Mouse (Mus musculus): ENCODE data around the gene AW146154. TPM values are rescaled to one million over a fixed set of nuclear protein-coding genes. Genes with fewer than 3 reads are reported as not detected.
"Not testable (repeated sequence)": the region's sequence is repeated elsewhere in the genome, so short reads cannot be mapped to it uniquely, and the experiment has no call there.

The AW146154 gene
- 10.9 and 12.6 TPM in 2 replicates for polyA plus RNA-seq (2015; fragmentation: Nextera tagmentation; extraction: Ambion mirVana)

DNA sequence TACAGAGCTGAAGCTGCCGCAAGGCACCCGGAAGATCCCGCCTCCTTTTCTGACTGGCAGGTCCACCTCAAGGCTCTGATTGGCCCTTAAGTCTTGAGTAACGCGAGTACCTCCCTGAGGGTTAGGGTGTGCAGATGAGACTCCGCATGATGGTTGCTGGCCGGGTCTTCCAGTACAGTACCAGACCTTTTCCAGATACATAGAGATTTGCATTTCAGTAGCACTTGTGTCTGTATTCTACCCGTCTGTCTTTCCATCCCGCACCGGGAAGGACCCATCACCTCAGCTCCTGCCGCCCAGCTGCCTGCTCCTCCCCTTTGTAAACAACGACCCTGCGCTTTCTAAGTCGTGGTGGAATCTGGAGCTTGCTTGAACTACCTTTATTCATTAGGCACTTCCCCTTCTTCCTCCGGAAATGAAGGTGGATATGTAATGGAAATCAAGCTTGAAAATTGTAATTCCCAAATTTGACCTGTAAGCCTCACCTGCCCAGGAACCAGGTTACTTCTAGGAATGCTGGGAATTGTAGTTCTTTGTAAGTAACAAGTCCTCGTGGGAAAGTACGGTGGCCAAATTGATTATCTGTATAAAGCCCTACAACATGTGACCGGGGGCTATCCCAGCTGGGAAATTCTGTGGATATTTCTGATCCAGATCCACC, at the start of gene AW146154, which contains the start of gene Gm20449:
Gene AW146154, minus strand, starts transcription at position 502 of the 661 bp plus-strand sequence.
Gene Gm20449, minus strand, starts transcription at position 29 of the 661 bp plus-strand sequence.
- H3K36me3 ChIP-seq, result peaks cover 8% of the 10 kb centered on the region
- no peaks in the 10 kb centered on the region for H3K4me1 ChIP-seq
- 0% methylated on average over 18 of the region's 18 CpGs for WGBS
- peak within 1 kb of the TSS; percentile 86 for H3K4me2 ChIP-seq
- H3K27me3 ChIP-seq, result no peaks in the 10 kb centered on the region
- H3K27ac ChIP-seq, result peak within 1 kb of the TSS; percentile 86
- ATAC-seq (replicated peaks; ENCODE audit: low FRiP score), result peak; percentile 99
- H3K9ac ChIP-seq, result peak within 1 kb of the TSS; percentile 58
- peak within 1 kb of the TSS; percentile 68 for H3K4me3 ChIP-seq (replicated peaks)
- peaks cover 7% of the 10 kb centered on the region for H3K9me3 ChIP-seq (replicated peaks)

DNA sequence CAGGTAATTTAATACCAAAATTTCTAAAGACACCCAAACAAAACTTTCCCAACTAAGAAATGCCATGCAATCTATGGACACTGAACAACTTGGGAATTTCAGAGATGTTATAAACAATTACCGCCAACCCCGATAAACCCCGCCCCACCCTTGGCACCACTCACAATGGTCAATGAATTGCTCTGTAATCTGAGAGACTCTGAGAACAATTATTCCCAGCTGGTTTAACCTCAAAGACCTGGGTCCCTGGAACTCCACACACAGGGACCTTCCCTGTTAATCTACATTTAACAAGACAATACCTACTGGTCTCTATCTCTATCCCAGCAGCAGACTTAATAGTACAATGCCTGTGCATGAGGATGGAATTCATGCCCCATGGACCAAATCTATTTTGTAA, 13.0 kb upstream of the AW146154 start:
- Histone ChIP-seq H3K36me3 (no peaks in the 10 kb centered on the region), H3K27me3 (no peaks in the 10 kb centered on the region), H3K9ac (no peak overlapping the region), H3K27ac (no peak overlapping the region), H3K4me3 (replicated peaks) (no peak overlapping the region), H3K4me1 (no peaks in the 10 kb centered on the region), H3K4me2 (no peak overlapping the region), H3K9me3 (replicated peaks) (no peaks in the 10 kb centered on the region)
- no peak for ATAC-seq (replicated peaks; ENCODE audit: low FRiP score)
- 87% methylated on average over 3 of the region's 3 CpGs for WGBS

DNA sequence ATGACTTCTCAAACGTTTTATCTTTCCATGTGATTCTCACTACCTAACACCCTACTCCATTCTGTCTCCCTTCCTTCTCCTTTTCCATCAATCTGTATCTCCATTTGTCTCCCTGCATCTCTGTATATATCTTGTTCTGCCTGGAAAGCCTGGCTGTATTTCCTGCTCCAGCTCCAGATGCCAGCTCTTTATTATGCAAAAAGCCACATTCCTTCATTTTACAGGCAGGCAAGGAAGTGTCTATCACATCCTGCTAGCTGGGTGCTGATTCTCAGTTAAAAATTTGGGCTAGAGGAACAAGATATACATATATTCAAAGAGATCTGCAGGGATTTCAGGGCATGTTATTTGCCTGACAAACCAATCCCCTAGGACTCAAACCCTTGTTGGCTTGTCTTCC, 12.5 kb upstream of the AW146154 start:
- Histone ChIP-seq H3K4me1 (no peaks in the 10 kb centered on the region), H3K27ac (no peak overlapping the region), H3K36me3 (no peaks in the 10 kb centered on the region), H3K9me3 (replicated peaks) (no peaks in the 10 kb centered on the region), H3K4me3 (replicated peaks) (no peak overlapping the region), H3K9ac (no peak overlapping the region), H3K27me3 (no peaks in the 10 kb centered on the region), H3K4me2 (no peak overlapping the region)
- WGBS, result 15% methylated on average over 1 of the region's 1 CpGs
- ATAC-seq (replicated peaks; ENCODE audit: low FRiP score), result no peak

DNA sequence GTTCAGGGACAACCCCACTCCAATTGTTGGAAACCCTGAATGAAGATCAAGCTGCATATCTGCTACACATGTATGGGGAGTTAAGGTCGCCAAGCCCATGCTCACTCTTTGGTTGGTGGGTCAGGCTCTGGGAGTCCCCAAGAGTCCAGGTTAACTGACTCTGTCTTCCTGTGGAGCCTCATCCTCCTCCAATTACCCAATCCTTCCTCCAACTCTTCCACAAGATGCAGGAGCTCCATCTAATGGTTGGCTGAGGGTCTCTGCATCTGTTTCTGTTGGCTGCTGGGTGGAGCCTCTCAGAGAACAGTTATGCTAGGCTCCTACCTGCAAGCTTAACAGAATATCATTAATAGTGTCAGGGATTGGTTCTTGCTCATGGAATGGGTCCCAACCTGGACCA, 2.7 kb upstream of the AW146154 start:
- Histone ChIP-seq H3K4me3 (replicated peaks) (no peak overlapping the region), H3K4me2 (no peak overlapping the region), H3K4me1 (no peaks in the 10 kb centered on the region), H3K9ac (no peak overlapping the region), H3K9me3 (replicated peaks) (no peaks in the 10 kb centered on the region), H3K36me3 (no peaks in the 10 kb centered on the region), H3K27ac (no peak overlapping the region), H3K27me3 (no peaks in the 10 kb centered on the region)
- ATAC-seq (replicated peaks; ENCODE audit: low FRiP score), result no peak
- 47% methylated on average over 1 of the region's 1 CpGs for WGBS

DNA sequence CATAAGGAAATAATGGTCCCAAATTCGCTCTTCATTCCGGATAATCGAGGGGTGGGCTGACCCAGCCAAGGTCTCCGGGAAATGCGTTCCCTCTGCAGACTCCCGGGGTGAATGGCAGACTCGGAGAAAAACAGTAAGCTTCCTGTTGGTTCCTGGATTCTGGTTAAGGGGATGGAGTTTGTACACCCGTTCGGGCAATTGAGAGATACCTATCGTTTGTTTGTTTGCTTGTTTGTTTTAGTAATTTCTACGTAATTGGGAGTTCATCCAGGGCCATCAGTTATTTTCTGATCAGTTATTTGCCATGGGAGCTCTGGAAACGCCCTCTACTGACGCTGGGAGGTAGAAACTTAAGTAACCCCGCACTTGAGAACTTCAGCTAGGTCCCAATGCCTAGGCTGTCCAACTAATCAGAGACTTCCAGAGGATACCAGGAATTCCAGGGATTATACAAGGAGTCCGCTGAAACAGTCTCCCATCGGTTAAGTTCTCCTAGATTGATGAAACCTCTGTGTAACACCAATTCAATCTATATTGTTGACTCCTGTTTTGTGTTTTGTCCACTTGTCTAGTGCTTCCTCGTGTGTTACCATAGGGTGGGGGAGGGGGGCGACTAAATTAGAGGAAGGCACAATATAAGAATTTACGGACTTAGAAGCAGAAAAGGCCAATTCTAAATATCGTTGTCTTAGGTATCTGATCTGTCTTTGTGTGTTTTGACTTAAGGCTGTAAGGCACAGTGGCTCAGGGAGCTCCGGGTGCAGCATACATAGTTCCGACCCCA, 653 bp upstream of the AW146154 start:
- WGBS, result 19% methylated on average over 22 of the region's 22 CpGs
- H3K4me2 ChIP-seq, result peak overlapping the region; percentile 86
- H3K9ac ChIP-seq, result peak overlapping the region; percentile 58

DNA sequence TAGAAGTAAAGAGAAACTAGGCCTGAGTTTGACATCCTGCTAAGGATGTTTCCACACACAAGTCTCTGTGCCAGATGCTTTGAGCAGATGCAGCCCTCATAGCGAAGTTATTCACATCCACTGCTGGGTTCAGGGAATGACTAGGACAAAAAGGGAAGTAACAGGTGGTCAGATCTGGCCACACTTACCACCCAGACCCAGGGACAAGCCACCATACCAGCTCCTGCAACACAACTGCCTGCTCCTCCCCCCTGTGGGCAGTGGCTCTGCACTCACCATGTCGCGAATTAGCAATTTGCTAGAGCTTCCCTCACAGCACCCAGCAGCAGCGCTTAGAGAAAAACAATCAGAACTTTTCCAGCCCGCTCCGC, 687 bp downstream of the AW146154 start:
- H3K27me3 ChIP-seq; ATAC-seq (replicated peaks; ENCODE audit: low FRiP score); H3K4me1 ChIP-seq; H3K9me3 ChIP-seq (replicated peaks): not testable (repeated sequence)
- H3K4me3 ChIP-seq (replicated peaks), result peak overlapping the region; percentile 68
- peak overlapping the region; percentile 86 for H3K4me2 ChIP-seq
- H3K36me3 ChIP-seq, result peaks cover 14% of the 10 kb centered on the region
- H3K27ac ChIP-seq, result peak overlapping the region; percentile 86
- peak overlapping the region; percentile 58 for H3K9ac ChIP-seq
- under 1% methylated on average over 6 of the region's 6 CpGs for WGBS

More for the DNA sequence above, 653 bp upstream of the AW146154 start:
- no peaks in the 10 kb centered on the region for H3K4me1 ChIP-seq
- peaks cover 4% of the 10 kb centered on the region; the same call in 1 of the 2 replicates for H3K9me3 ChIP-seq (replicated peaks)
- peaks cover under 1% of the 10 kb centered on the region; the same call in 1 of the 2 replicates for H3K36me3 ChIP-seq
- no peaks in the 10 kb centered on the region for H3K27me3 ChIP-seq
- peak overlapping the region; percentile 86; the same call in 1 of the 2 replicates for H3K27ac ChIP-seq
- no peak; the same call in 1 of the 2 replicates for ATAC-seq (replicated peaks; ENCODE audit: low FRiP score)
- H3K4me3 ChIP-seq (replicated peaks), result peak overlapping the region; percentile 68

DNA sequence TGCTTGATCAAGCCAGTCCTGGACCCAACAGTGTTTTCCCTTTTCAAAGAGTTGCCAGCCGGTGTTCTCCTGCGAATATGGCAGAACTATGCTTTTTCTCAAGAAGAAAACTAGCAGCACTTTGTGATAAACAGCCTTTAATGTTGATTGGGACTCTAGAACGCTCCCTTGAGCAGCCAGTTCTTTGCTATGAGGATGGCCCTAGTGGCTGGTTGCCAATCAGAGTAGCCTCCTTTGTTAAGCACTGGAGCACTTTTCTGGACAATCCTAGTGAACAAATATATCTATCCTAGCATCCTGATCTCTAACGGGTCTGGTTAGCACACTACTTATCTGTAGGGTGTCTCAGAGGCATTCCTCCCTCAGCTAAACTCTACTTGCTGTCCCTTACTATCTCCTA, 1.2 kb downstream of the AW146154 start:
- Histone ChIP-seq H3K36me3 (peaks cover 14% of the 10 kb centered on the region), H3K4me3 (replicated peaks) (peak overlapping the region; percentile 68), H3K9ac (0 out of 2 replicates have a peak overlapping the region, but pooled peaks have one; percentile 58), H3K4me2 (peak overlapping the region; percentile 86)
- not testable (repeated sequence) for H3K9me3 ChIP-seq (replicated peaks); ATAC-seq (replicated peaks; ENCODE audit: low FRiP score); H3K27ac ChIP-seq; H3K4me1 ChIP-seq; H3K27me3 ChIP-seq
- 82% methylated on average over 4 of the region's 4 CpGs for WGBS

DNA sequence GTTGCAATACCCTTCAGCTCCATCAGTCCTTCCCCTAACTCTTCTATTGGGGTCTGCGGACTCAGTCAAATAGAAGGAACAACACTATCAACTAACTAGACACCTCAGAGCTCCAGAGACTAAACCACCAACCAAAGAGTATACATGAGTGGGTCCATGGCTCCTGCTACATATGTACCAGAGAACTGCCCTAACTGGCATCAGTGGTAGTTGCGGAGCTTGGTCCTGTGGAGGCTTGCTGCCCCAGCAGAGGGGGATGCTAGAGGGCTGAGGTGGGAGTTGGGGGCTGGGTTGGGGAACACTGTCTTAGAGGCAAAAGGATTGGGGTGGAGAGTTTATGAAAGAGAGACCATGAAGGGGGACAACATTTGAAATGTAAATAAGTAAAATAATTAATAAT, 1.8 kb downstream of the AW146154 start:
- Histone ChIP-seq H3K4me2 (no peak overlapping the region), H3K4me3 (replicated peaks) (no peak overlapping the region), H3K36me3 (peaks cover 14% of the 10 kb centered on the region), H3K4me1 (no peaks in the 10 kb centered on the region), H3K9ac (no peak overlapping the region), H3K9me3 (replicated peaks) (peaks cover 9% of the 10 kb centered on the region), H3K27me3 (no peaks in the 10 kb centered on the region), H3K27ac (no peak overlapping the region)
- 96% methylated on average over 2 of the region's 2 CpGs for WGBS
- ATAC-seq (replicated peaks; ENCODE audit: low FRiP score), result no peak

DNA sequence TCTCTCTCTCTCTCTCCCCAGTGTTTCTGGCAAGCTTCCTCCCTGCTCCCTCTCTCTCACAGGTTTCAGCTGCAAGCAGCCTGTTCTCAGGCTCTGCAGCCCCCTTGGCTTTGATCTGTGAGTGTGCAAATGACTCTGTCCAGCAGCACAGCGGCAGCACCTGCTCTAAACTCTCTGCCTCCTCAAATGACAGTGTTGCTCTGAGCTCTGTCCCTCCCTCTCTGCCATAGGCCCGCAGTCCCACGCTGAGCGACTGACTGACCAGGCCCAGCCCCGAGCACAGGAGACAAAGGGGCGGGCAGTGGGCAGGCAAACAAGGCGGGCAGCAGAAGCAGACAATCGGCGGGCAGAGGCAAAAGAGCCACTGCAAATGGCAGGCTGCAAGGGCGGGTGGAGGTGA, 47.8 kb downstream of the AW146154 start:
- WGBS, result 5% methylated on average over 10 of the region's 10 CpGs
- Histone ChIP-seq H3K4me2 (peak overlapping the region; percentile 45), H3K4me1 (no peaks in the 10 kb centered on the region), H3K4me3 (replicated peaks) (0 out of 2 replicates have a peak overlapping the region, but pooled peaks have one; percentile 6), H3K36me3 (no peaks in the 10 kb centered on the region), H3K27me3 (no peaks in the 10 kb centered on the region), H3K27ac (no peak overlapping the region), H3K9me3 (replicated peaks) (no peaks in the 10 kb centered on the region), H3K9ac (no peak overlapping the region)
- ATAC-seq (replicated peaks; ENCODE audit: low FRiP score), result peak; percentile 98

DNA sequence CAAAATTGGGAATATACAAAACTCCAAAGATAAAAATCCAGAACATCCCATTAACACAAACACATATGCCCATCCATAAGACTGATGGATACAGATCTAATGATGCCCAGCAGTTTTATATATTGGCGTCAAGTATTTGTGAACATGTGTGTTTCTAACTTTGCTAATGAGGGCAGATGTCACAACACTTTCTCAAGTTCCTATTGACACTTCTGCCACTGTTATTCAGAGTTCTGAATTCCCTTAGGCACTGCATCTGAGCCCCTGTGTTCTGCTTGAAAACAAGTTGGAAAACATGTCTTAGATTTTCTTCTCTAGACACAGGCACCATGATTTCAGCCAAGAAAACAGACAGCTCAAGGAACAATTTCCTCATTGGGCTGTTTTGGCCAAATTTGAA, 51.1 kb downstream of the AW146154 start, which contains the start of gene Vmn2r57:
Gene Vmn2r57, minus strand, starts transcription at position 101 of the 400 bp plus-strand sequence.
- H3K4me1 ChIP-seq; H3K36me3 ChIP-seq; H3K4me3 ChIP-seq (replicated peaks); H3K9ac ChIP-seq; H3K9me3 ChIP-seq (replicated peaks); H3K27me3 ChIP-seq; H3K4me2 ChIP-seq; ATAC-seq (replicated peaks; ENCODE audit: low FRiP score); H3K27ac ChIP-seq: not testable (repeated sequence)
- 77% methylated on average over 1 of the region's 1 CpGs for WGBS

All from kidney, embryonic 15.5 days (tissue).